8 mouse cellular contexts compared by ENCODE assay signal in the genomic region with DNA sequence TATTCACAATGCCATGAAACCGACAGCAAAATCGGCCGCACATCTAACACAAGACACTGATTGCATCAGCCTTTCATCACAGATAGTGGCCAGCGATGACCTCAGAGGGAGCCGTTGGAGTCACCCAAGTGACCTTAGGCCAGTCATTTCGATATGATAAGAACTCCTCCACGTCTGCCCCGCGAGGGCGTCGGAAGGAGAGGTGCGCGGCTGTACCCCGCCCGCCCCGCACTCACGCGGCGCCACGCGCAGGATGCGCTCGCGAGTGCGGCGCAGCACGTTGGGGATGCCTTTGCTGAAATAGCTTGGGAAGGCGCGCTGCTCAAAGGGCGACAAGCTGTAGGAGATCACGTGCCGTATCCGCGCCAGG. TPM values are rescaled to one million over a fixed set of nuclear protein-coding genes. Genes with fewer than 3 reads are reported as not detected.
A peak's percentile ranks its signal among the peaks of the same experiment; 100 is the strongest.
DNase-seq lines count a peak whose midpoint lies in the region; ATAC-seq and TF ChIP-seq lines count a peak whose summit lies in the region.

No protein-coding gene starts in this region.

- WGBS in heart, embryonic 11.5 days (ENCODE audit: insufficient replicate concordance) = under 1% methylated on average over 34 of the region's 34 CpGs
- WGBS in embryonic facial prominence, embryonic 15.5 days = under 1% methylated on average over 34 of the region's 34 CpGs
- under 1% methylated on average over 34 of the region's 34 CpGs for WGBS in limb, embryonic 14.5 days

- no peak for TF ChIP-seq POLR2A in limb, embryonic 14.5 days (IDR thresholded peaks at IDR 0.05; ENCODE audit: borderline replicate concordance, extremely low read depth, insufficient read depth, insufficient read length)

- H3K4me1 ChIP-seq in heart, embryonic 11.5 days (ENCODE audit: control insufficient read depth, insufficient read depth, low read length) = peaks cover 10% of the 10 kb centered on the region; the same call in 1 of the 2 replicates
- peaks cover 16% of the 10 kb centered on the region for H3K4me1 ChIP-seq in embryonic facial prominence, embryonic 15.5 days
- H3K4me1 ChIP-seq in limb, embryonic 14.5 days (ENCODE audit: control insufficient read depth, insufficient read depth, low read length) = peaks cover 9% of the 10 kb centered on the region

- H3K9me3 ChIP-seq in heart, embryonic 11.5 days (replicated peaks; ENCODE audit: control insufficient read depth, low read length) = no peaks in the 10 kb centered on the region
- H3K9me3 ChIP-seq in embryonic facial prominence, embryonic 15.5 days (replicated peaks) = no peaks in the 10 kb centered on the region
- H3K9me3 ChIP-seq in limb, embryonic 14.5 days (ENCODE audit: control insufficient read depth, low read length) = no peaks in the 10 kb centered on the region

- H3K4me3 ChIP-seq in heart, embryonic 11.5 days (ENCODE audit: low read depth, low read length) = peak overlapping the region; percentile 96
- H3K4me3 ChIP-seq in embryonic facial prominence, embryonic 15.5 days (replicated peaks) = peak overlapping the region; percentile 85
- peak overlapping the region; percentile 82 for H3K4me3 ChIP-seq in limb, embryonic 14.5 days (replicated peaks; ENCODE audit: low read length)

- DNase-seq in heart, postnatal 10 days = no peak
- no peak for DNase-seq in limb, embryonic 14.5 days (ENCODE audit: low spot score)
- DNase-seq in frontal cortex, adult 2 months (ENCODE audit: extremely low spot score in 1 of 2, low spot score in 1 of 2) = no peak
- DNase-seq in frontal cortex, postnatal 14 days (ENCODE audit: low spot score in 2 of 2) = no peak

- peak overlapping the region; percentile 97 for H3K9ac ChIP-seq in heart, embryonic 11.5 days (ENCODE audit: low read depth, low read length)
- peak overlapping the region; percentile 73 for H3K9ac ChIP-seq in embryonic facial prominence, embryonic 15.5 days
- peak overlapping the region; percentile 81 for H3K9ac ChIP-seq in limb, embryonic 14.5 days (ENCODE audit: low read depth, low read length, severe bottlenecking)

- H3K27me3 ChIP-seq in heart, embryonic 11.5 days (ENCODE audit: control insufficient read depth, insufficient read depth, low read length) = no peaks in the 10 kb centered on the region
- no peaks in the 10 kb centered on the region for H3K27me3 ChIP-seq in embryonic facial prominence, embryonic 15.5 days
- H3K27me3 ChIP-seq in limb, embryonic 14.5 days (ENCODE audit: control insufficient read depth, insufficient read depth, low read length) = no peaks in the 10 kb centered on the region

- peak overlapping the region; percentile 89 for H3K27ac ChIP-seq in heart, embryonic 11.5 days (ENCODE audit: low read depth, low read length)
- H3K27ac ChIP-seq in embryonic facial prominence, embryonic 15.5 days (replicated peaks) = peak overlapping the region; percentile 76
- H3K27ac ChIP-seq in limb, embryonic 14.5 days (replicated peaks; ENCODE audit: low read depth, low read length) = peak overlapping the region; percentile 67

- H3K36me3 ChIP-seq in heart, embryonic 11.5 days (ENCODE audit: control insufficient read depth, insufficient read depth, low read length) = peaks cover 8% of the 10 kb centered on the region
- H3K36me3 ChIP-seq in embryonic facial prominence, embryonic 15.5 days = peaks cover 14% of the 10 kb centered on the region
- H3K36me3 ChIP-seq in limb, embryonic 14.5 days (ENCODE audit: control insufficient read depth, insufficient read depth, low read length) = peaks cover 16% of the 10 kb centered on the region

- intact Hi-C loops in heart, postnatal 10 days (cut with DNase I) = no loop called here

- peak overlapping the region; percentile 72 for H3K4me2 ChIP-seq in heart, embryonic 11.5 days
- H3K4me2 ChIP-seq in embryonic facial prominence, embryonic 15.5 days (replicated peaks) = peak overlapping the region; percentile 66
- peak overlapping the region; percentile 76 for H3K4me2 ChIP-seq in limb, embryonic 14.5 days (replicated peaks; ENCODE audit: low read depth, low read length, severe bottlenecking)

- peak; percentile 22; the same call in 1 of the 2 replicates for ATAC-seq in heart, embryonic 11.5 days (replicated peaks; ENCODE audit: insufficient number of reproducible peaks, low FRiP score, low TSS enrichment)
- ATAC-seq in CD4-positive, CD25-positive, alpha-beta regulatory T cell, adult 4 months = peak; percentile 38
- ATAC-seq in embryonic facial prominence, embryonic 15.5 days (ENCODE audit: insufficient number of reproducible peaks, low FRiP score, low TSS enrichment, low read depth) = peak; percentile 30
- ATAC-seq in limb, embryonic 14.5 days (ENCODE audit: low FRiP score, low read depth) = peak; percentile 32
- 0 out of 2 replicates have a peak, but pooled peaks have one; percentile 0 for ATAC-seq in neutrophil, adult 5-6 weeks (ENCODE audit: extremely low read depth, insufficient number of reproducible peaks, low FRiP score, poor library complexity, severe bottlenecking)

RNA-seq across cellular contexts. Expression of a gene that starts 0.3 kb away (rescaled TPM):
- 1,123 and 1,162 TPM in 2 replicates for polyA plus RNA-seq in heart, embryonic 11.5 days (2014; fragmentation: Nextera tagmentation; extraction: Ambion mirVana)
- total RNA-seq in heart, postnatal 10 days (2021) = 1,000 to 10,000 TPM; 2,089 to 2,111 TPM
- polyA plus RNA-seq in CD4-positive, CD25-positive, alpha-beta regulatory T cell, adult 4 months (2017; shearing (Covaris generic)) = 100 to 1,000 TPM; 329 to 366 TPM
- 535 and 540 TPM in 2 replicates for polyA plus RNA-seq in embryonic facial prominence, embryonic 15.5 days (2015; fragmentation: Nextera tagmentation; extraction: Ambion mirVana)
- polyA plus RNA-seq in limb, embryonic 14.5 days (2012; rRNA removed) = 190 and 230 TPM in 2 replicates
- polyA plus RNA-seq in limb, embryonic 14.5 days (2014; fragmentation: Nextera tagmentation; extraction: Ambion mirVana) = 490 and 554 TPM in 2 replicates
- 14.4 and 16.3 TPM in 2 replicates for total RNA-seq in neutrophil, adult 5-6 weeks (2017)
- 372 and 396 TPM in 2 replicates for polyA plus RNA-seq in frontal cortex, adult 2 months (2012; rRNA removed)

RNA-seq across cellular contexts. Expression of a gene that starts 0.5 kb away (rescaled TPM):
- polyA plus RNA-seq in heart, embryonic 11.5 days (2014; fragmentation: Nextera tagmentation; extraction: Ambion mirVana) = 0.76 and 1.4 TPM in 2 replicates
- under 1 TPM; 0.14 to 0.32 TPM for total RNA-seq in heart, postnatal 10 days (2021)
- polyA plus RNA-seq in CD4-positive, CD25-positive, alpha-beta regulatory T cell, adult 4 months (2017; shearing (Covaris generic)) = not detected
- polyA plus RNA-seq in embryonic facial prominence, embryonic 15.5 days (2015; fragmentation: Nextera tagmentation; extraction: Ambion mirVana) = 2.3 and 2.4 TPM in 2 replicates
- 2.6 and 2.9 TPM in 2 replicates for polyA plus RNA-seq in limb, embryonic 14.5 days (2012; rRNA removed)
- 1.8 and 2.0 TPM in 2 replicates for polyA plus RNA-seq in limb, embryonic 14.5 days (2014; fragmentation: Nextera tagmentation; extraction: Ambion mirVana)
- total RNA-seq in neutrophil, adult 5-6 weeks (2017) = not detected in 2 replicates
- 1.8 and 1.9 TPM in 2 replicates for polyA plus RNA-seq in frontal cortex, adult 2 months (2012; rRNA removed)

RNA-seq across cellular contexts. Expression of a gene that starts 7.3 kb away (rescaled TPM):
- not detected in 2 replicates for polyA plus RNA-seq in heart, embryonic 11.5 days (2014; fragmentation: Nextera tagmentation; extraction: Ambion mirVana)
- not detected for total RNA-seq in heart, postnatal 10 days (2021)
- polyA plus RNA-seq in CD4-positive, CD25-positive, alpha-beta regulatory T cell, adult 4 months (2017; shearing (Covaris generic)) = 1 to 10 TPM in 1 of 2 experiments, not detected in 1; 1.1 TPM
- not detected in 2 replicates for polyA plus RNA-seq in embryonic facial prominence, embryonic 15.5 days (2015; fragmentation: Nextera tagmentation; extraction: Ambion mirVana)
- not detected in 2 replicates for polyA plus RNA-seq in limb, embryonic 14.5 days (2012; rRNA removed)
- not detected in 2 replicates for polyA plus RNA-seq in limb, embryonic 14.5 days (2014; fragmentation: Nextera tagmentation; extraction: Ambion mirVana)
- total RNA-seq in neutrophil, adult 5-6 weeks (2017) = not detected in 2 replicates
- polyA plus RNA-seq in frontal cortex, adult 2 months (2012; rRNA removed) = not detected in 2 replicates

RNA-seq across cellular contexts. Expression of a gene that starts 26.6 kb away (rescaled TPM):
- polyA plus RNA-seq in heart, embryonic 11.5 days (2014; fragmentation: Nextera tagmentation; extraction: Ambion mirVana) = 0.13 TPM in 1 of 2 replicates, not detected in the other
- total RNA-seq in heart, postnatal 10 days (2021) = under 1 TPM in 1 of 2 experiments, not detected in 1; 0.10 TPM
- not detected for polyA plus RNA-seq in CD4-positive, CD25-positive, alpha-beta regulatory T cell, adult 4 months (2017; shearing (Covaris generic))
- polyA plus RNA-seq in embryonic facial prominence, embryonic 15.5 days (2015; fragmentation: Nextera tagmentation; extraction: Ambion mirVana) = 0.17 and 0.28 TPM in 2 replicates
- polyA plus RNA-seq in limb, embryonic 14.5 days (2012; rRNA removed) = 0.41 and 0.83 TPM in 2 replicates
- 0.08 TPM in 1 of 2 replicates, not detected in the other for polyA plus RNA-seq in limb, embryonic 14.5 days (2014; fragmentation: Nextera tagmentation; extraction: Ambion mirVana)
- total RNA-seq in neutrophil, adult 5-6 weeks (2017) = not detected in 2 replicates
- polyA plus RNA-seq in frontal cortex, adult 2 months (2012; rRNA removed) = 0.08 and 0.10 TPM in 2 replicates

RNA-seq across cellular contexts. Expression of a gene that starts 26.7 kb away (rescaled TPM):
- polyA plus RNA-seq in heart, embryonic 11.5 days (2014; fragmentation: Nextera tagmentation; extraction: Ambion mirVana) = 3.3 and 3.7 TPM in 2 replicates
- under 1 TPM; 0.55 to 0.69 TPM for total RNA-seq in heart, postnatal 10 days (2021)
- polyA plus RNA-seq in CD4-positive, CD25-positive, alpha-beta regulatory T cell, adult 4 months (2017; shearing (Covaris generic)) = not detected
- 3.4 and 3.7 TPM in 2 replicates for polyA plus RNA-seq in embryonic facial prominence, embryonic 15.5 days (2015; fragmentation: Nextera tagmentation; extraction: Ambion mirVana)
- 7.1 and 9.1 TPM in 2 replicates for polyA plus RNA-seq in limb, embryonic 14.5 days (2012; rRNA removed)
- polyA plus RNA-seq in limb, embryonic 14.5 days (2014; fragmentation: Nextera tagmentation; extraction: Ambion mirVana) = 3.9 and 6.2 TPM in 2 replicates
- not detected in 2 replicates for total RNA-seq in neutrophil, adult 5-6 weeks (2017)
- 7.4 and 8.1 TPM in 2 replicates for polyA plus RNA-seq in frontal cortex, adult 2 months (2012; rRNA removed)
